Comparison of ENCODE assay signal across 11 mouse cellular contexts in the genomic region with DNA sequence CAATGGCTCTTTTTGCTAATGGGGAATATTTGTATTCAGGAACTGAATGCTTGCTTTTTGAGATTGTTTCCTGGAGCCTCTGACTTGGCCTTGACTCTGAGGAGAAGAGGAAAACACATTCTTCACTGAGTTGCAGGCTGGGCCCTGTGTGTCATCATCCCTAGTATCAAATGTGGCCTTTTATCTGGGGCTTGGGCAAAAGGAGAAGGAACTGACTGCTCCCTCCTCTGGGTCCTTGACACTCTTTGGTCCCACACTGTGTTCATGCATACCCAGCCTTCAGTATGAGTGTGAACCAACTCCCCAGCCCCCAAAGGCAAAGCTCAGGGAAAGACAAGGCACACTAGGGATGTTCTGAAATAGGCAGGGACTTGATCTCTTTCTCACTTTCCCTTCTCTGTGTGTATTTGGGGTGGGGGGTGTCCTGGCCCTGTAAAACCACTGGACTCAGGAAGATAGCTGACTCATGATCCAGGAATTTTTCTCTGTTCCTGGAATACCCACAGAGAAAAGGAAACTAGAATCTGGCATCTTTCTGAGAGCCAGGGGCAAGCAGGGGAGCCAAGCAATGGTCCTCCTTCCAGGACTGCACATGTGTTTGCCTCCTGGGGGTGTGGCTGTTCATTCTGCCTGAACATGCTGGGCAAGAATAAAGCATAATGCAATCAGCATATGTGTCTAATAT.
"Had no signal": no experiment of that assay in that cellular context is flagged by ENCODE, and none has a peak within 500 bp of the region (broad histone marks: within the 10 kb centered on the region; RNA-seq: fewer than 3 reads in every experiment).

No protein-coding gene starts in this region.

- H3K9ac ChIP-seq: intestine, embryonic 15.5 days; liver, embryonic 14.5 days; midbrain, embryonic 12.5 days had no signal

- H3K27ac ChIP-seq: intestine, embryonic 15.5 days; layer of hippocampus, adult 2 months; liver, embryonic 14.5 days; midbrain, embryonic 12.5 days had no signal

- H3K27me3 ChIP-seq: intestine, embryonic 15.5 days; midbrain, embryonic 12.5 days had no signal

- H3K4me3 ChIP-seq: intestine, embryonic 15.5 days; layer of hippocampus, adult 2 months; midbrain, embryonic 12.5 days had no signal

- DNase-seq: kidney, adult 18-20 months; kidney, postnatal 10 days; kidney, postnatal 4 days; lung, adult 18-20 months; right cerebral cortex, adult 18-20 months; thymus, postnatal 14 days had no signal

- H3K4me1 ChIP-seq: intestine, embryonic 15.5 days; midbrain, embryonic 12.5 days had no signal

- H3K9me3 ChIP-seq: intestine, embryonic 15.5 days; midbrain, embryonic 12.5 days had no signal

- H3K36me3 ChIP-seq: intestine, embryonic 15.5 days; midbrain, embryonic 12.5 days had no signal

- ATAC-seq: intestine, embryonic 15.5 days; midbrain, embryonic 16.5 days had no signal

- H3K4me2 ChIP-seq: intestine, embryonic 15.5 days; midbrain, embryonic 12.5 days had no signal
